Mouse (Mus musculus) embryonic facial prominence, embryonic 10.5 days (tissue): ENCODE results near the gene Tmc8. TPM values are rescaled to one million over a fixed set of nuclear protein-coding genes. Genes with fewer than 3 reads are reported as not detected.
"Not testable (repeated sequence)": the region's sequence is repeated elsewhere in the genome, so short reads cannot be mapped to it uniquely, and the experiment has no call there.

Experiments
- DNase-seq: peaks from one replicate; pipeline ENCODE4 v3.0.0-alpha.2; 2017; ENCODE audit warnings: low spot score
- H3K27ac ChIP-seq: fragments of 300-500 bp; sonication (generic); replicated peaks from 2 replicates; pipeline ENCODE4 v1.5.1; 2016; ENCODE audit warnings: mild to moderate bottlenecking
- H3K27me3 ChIP-seq: fragments of 300-500 bp; sonication (generic); replicated peaks from 2 replicates; pipeline ENCODE4 v1.6.1; 2016; ENCODE audit warnings: low read depth, mild to moderate bottlenecking; ENCODE audit not compliant: poor library complexity, severe bottlenecking
- H3K36me3 ChIP-seq: fragments of 300-500 bp; sonication (generic); replicated peaks from 2 replicates; pipeline ENCODE4 v1.6.1; 2016; ENCODE audit warnings: mild to moderate bottlenecking, moderate library complexity
- H3K4me1 ChIP-seq: fragments of 300-500 bp; sonication (generic); 2 replicates; pipeline ENCODE4 v1.6.1; 2016
- H3K4me3 ChIP-seq: fragments of 300-500 bp; sonication (generic); 2 replicates; pipeline ENCODE4 v1.5.1; 2016; ENCODE audit warnings: mild to moderate bottlenecking, moderate library complexity
- H3K9me3 ChIP-seq: fragments of 300-500 bp; sonication (generic); 2 replicates; pipeline ENCODE4 v1.6.1; 2016; ENCODE audit warnings: mild to moderate bottlenecking
- WGBS: fragments of 180-500 bp; shearing (Covaris S2); methylation state at CpG from one replicate; pipeline ENCODE4 v1.1.7; 2016; 5-methylcytosine and 5-hydroxymethylcytosine counted together
- polyA plus RNA-seq: library from polyadenylated mRNA; unstranded; fragments of >200 nt; fragmentation: Nextera tagmentation; extraction: Ambion mirVana; gene quantifications from 2 replicates; pipeline ENCODE4 v1.2.1, GENCODE M21; 2016

Gene Tmc8
- polyA plus RNA-seq, 1 experiment from 2014 or later = 1.4 TPM

DNA sequence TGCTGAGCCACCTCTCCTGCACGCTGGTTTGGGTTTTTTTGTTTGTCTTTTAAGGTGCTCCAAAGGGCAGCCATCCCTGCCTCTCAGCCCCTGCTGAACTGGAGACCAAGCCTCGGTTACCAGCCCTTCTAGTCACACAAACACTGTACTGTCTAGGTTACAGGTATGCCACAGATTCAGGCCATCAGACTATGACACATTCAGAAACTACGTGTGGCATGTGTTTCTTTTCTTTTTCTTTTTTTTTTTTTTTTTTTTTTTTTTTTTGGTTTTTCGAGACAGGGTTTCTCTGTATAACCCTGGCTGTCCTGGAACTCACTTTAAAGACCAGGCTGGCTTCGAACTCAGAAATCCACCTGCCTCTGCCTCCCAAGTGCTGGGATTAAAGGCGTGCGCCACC, 6.6 kb downstream of the Tmc8 start:
- not testable (repeated sequence) for H3K36me3 ChIP-seq, DNase-seq, H3K27ac ChIP-seq, H3K9me3 ChIP-seq, H3K4me3 ChIP-seq
- peaks cover 62% of the 10 kb centered on the region for H3K27me3 ChIP-seq
- 78% methylated on average over 7 of the region's 7 CpGs for WGBS
- peaks cover 29% of the 10 kb centered on the region for H3K4me1 ChIP-seq

DNA sequence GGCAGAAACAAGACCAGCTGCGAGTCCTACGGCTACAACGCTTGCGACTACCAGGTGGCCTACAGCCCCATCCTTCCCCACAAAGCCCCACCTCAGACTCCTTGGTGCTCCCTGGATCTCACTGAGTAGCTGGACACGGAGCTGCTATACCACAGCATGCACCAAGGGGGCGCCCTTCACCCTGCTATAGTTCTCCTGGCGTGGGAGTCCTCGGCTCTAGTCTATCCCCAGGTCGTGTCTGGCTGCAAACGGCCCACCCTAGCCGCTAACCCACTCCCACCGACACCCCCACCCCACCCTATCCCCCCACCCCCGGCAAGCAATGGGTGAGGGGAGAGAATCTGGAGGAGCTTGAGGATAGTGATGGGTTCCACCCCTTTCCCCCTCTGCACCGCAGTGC, 8.4 kb downstream of the Tmc8 start:
- H3K4me3 ChIP-seq = peak overlapping the region; percentile 40
- no peaks in the 10 kb centered on the region for H3K36me3 ChIP-seq
- H3K27me3 ChIP-seq = peaks cover 45% of the 10 kb centered on the region
- H3K9me3 ChIP-seq = no peaks in the 10 kb centered on the region
- 6% methylated on average over 14 of the region's 14 CpGs for WGBS
- H3K27ac ChIP-seq = peak overlapping the region; percentile 25; the same call in 1 of the 2 replicates
- DNase-seq = peak; percentile 78
- H3K4me1 ChIP-seq = peaks cover 32% of the 10 kb centered on the region

DNA sequence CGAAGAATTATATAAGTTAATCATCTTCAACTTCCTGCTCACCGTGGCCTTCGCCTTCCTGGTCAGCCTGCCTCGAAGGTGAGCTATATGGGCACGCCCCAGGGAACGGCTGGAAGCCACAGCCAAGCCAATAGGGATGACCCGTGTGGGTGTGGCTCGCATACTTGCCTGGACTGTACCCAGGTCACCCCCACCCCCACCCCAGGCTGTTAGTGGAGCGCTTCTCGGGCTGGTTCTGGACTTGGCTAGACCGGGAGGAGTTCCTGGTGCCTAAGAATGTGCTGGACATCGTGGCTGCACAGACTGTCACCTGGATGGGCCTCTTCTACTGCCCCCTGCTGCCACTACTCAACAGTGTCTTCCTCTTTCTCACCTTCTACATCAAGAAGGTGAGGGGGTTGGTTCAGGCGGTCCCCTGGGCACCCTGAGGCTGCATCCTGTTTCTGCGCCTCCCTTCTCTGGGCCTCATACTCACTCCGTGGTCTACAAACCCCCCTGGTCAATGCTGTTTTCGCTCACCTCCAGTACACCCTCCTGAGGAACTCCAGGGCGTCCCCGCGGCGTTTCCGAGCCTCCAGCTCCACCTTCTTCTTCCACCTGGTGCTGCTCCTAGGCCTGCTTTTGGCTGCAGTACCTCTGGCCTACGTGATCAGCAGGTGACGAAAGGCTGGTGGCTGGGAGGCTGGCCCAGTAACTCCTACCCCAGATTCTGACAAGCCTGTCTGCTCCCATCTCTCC, 9.0 kb downstream of the Tmc8 start:
- Histone ChIP-seq H3K27ac (peak overlapping the region; percentile 25; the same call in 1 of the 2 replicates), H3K9me3 (no peaks in the 10 kb centered on the region), H3K4me1 (peaks cover 32% of the 10 kb centered on the region), H3K36me3 (no peaks in the 10 kb centered on the region), H3K27me3 (peaks cover 39% of the 10 kb centered on the region), H3K4me3 (peak overlapping the region; percentile 40)
- no peak for DNase-seq
- 26% methylated on average over 23 of the region's 23 CpGs for WGBS

DNA sequence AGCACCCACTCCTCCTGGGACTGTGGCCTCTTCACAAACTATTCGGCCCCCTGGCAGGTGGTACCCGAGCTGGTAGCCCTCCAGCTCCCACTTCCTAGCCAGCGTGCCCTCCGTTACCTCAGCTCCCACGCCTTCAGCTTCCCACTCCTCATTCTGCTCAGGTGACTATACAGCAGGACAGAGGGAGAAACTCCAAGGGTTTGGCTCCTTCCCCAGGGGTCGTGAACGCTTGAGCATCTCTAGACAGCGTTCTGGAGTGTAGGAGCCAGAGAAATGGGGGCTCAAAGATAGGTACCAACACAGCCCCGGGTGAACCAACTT, 9.5 kb downstream of the Tmc8 start:
- Histone ChIP-seq H3K4me3 (no peak overlapping the region), H3K27me3 (peaks cover 38% of the 10 kb centered on the region), H3K9me3 (no peaks in the 10 kb centered on the region), H3K4me1 (peaks cover 35% of the 10 kb centered on the region), H3K36me3 (no peaks in the 10 kb centered on the region), H3K27ac (no peak overlapping the region)
- WGBS = 82% methylated on average over 9 of the region's 9 CpGs
- DNase-seq = no peak

DNA sequence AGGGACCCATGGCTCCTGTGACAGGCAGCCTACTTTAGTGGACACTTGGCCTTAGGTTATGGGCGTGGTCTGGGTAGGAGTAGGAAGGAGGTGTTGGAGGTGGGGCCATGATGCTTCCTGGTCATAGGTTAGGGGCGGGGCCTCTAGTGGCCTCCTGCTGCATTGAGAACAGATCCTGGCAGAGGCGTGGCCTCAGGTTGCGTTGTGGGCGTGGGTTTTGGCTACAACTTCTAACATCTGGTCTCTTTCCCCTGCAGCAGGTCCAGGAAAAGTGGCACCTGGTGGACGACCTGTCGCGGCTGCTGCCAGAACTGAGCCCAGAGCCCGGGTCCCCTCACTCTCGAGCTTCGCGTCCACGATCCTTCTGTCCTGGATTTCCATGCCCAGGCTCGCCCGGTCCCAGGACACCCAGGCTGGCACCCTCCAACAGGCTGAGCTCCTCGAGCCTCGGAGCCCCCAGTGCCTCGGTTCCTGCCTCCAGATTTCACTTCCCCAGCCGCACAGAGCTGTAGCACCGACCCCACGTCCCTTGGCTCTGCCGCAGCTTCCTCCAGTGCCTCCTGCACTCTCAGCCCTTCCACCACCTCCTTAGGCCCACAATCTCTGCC, 10.5 kb downstream of the Tmc8 start:
- Histone ChIP-seq H3K4me3 (peak overlapping the region; percentile 46), H3K27me3 (peaks cover 38% of the 10 kb centered on the region), H3K4me1 (peaks cover 40% of the 10 kb centered on the region), H3K36me3 (no peaks in the 10 kb centered on the region), H3K9me3 (no peaks in the 10 kb centered on the region), H3K27ac (peak overlapping the region; percentile 57)
- DNase-seq = peak; percentile 70
- 6% methylated on average over 22 of the region's 22 CpGs for WGBS

DNA sequence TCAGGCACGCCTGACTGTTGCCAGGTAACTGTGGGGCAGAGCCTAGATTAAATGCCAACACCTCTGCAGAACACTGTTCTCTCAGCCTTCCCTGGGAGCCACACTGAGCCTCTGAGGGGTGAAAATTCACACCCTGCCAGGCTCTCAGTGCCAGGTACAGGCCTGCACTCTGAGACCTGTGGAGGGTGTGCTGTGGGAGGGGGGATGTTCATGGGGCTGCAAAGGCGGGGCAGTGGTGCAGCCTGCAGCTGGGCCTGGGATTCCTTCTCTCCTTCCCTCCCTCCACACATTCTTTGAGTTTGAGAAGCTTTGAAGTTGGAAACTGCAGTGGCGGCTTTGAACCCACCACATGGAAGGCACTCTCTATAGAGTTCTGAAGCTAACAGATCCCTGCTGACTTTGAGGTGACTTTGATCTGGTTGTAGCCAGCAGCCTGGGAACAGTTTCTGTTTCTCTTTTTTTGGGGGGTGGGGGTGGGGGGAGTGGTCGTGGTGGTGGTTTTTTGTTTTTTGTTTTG, 12.2 kb downstream of the Tmc8 start:
- H3K36me3 ChIP-seq = no peaks in the 10 kb centered on the region
- no peak for DNase-seq
- no peak overlapping the region for H3K4me3 ChIP-seq
- no peak overlapping the region for H3K27ac ChIP-seq
- 65% methylated on average over 4 of the region's 4 CpGs for WGBS
- no peaks in the 10 kb centered on the region for H3K9me3 ChIP-seq
- peaks cover 46% of the 10 kb centered on the region for H3K27me3 ChIP-seq
- H3K4me1 ChIP-seq = peaks cover 57% of the 10 kb centered on the region

DNA sequence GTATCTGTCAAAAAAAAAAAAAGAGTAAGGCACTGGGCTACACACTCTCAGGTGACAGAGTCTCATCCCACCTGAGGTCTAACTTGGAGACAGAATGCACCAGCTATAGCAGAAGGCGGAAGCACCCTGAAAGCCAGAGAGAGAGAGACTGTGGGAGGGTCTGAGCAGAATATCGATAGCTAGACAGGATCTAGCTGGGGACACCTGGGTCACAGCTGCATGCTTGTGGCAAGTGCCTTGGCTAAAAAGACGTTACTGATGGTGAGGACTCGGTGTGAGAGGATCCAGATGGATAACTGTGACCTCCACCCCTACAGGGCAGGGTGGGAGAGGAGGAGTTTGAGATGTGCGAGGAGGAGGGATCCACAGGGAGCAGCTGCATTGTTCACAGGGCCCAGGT, 15.1 kb downstream of the Tmc8 start:
- peaks cover 22% of the 10 kb centered on the region for H3K27me3 ChIP-seq
- H3K9me3 ChIP-seq = no peaks in the 10 kb centered on the region
- no peak for DNase-seq
- peaks cover 48% of the 10 kb centered on the region for H3K4me1 ChIP-seq
- no peak overlapping the region for H3K4me3 ChIP-seq
- no peaks in the 10 kb centered on the region for H3K36me3 ChIP-seq
- WGBS = 43% methylated on average over 5 of the region's 5 CpGs
- peak overlapping the region; percentile 54; the same call in 1 of the 2 replicates for H3K27ac ChIP-seq

DNA sequence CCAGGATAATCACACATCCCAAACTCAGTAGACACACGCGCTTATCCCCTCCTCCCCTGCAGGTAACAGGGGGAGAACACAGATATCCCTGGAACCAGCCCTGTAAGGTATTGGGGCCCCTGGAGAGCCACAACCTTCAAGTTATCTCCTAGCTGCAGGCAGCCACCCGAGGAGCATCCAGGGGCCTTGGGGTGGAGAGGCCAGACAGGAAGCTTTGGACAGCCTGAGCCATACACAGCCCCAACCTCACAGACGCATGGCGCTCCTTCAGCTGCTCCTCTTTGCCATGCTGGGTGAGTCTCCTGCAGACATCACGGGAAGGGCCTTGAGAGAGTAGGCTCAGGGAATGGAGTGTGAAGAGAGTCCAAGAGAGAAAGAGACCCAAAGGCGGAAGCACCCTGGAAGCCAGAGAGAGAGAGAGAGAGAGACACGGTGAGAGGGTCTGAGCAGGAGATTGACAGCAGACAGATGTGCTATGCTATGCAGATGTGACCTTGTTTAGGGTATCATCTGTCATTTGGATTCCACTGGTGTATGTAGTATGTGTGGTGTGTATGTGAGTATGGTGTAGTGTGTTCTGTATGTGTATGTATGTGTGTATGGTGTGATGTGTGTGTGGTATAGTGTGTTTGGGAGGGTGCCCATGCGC, 15.8 kb downstream of the Tmc8 start, which contains the start of gene 6030468B19Rik:
TSS of gene 6030468B19Rik (plus strand) at position 150 of the 649 bp plus-strand sequence.
- H3K4me1 ChIP-seq = peaks cover 41% of the 10 kb centered on the region
- H3K9me3 ChIP-seq = no peaks in the 10 kb centered on the region
- no peak for DNase-seq
- H3K4me3 ChIP-seq = peak within 1 kb of the TSS; percentile 32; the same call in 1 of the 2 replicates
- H3K27me3 ChIP-seq = peaks cover 15% of the 10 kb centered on the region
- H3K36me3 ChIP-seq = no peaks in the 10 kb centered on the region
- 64% methylated on average over 9 of the region's 9 CpGs for WGBS
- peak within 1 kb of the TSS; percentile 54 for H3K27ac ChIP-seq

DNA sequence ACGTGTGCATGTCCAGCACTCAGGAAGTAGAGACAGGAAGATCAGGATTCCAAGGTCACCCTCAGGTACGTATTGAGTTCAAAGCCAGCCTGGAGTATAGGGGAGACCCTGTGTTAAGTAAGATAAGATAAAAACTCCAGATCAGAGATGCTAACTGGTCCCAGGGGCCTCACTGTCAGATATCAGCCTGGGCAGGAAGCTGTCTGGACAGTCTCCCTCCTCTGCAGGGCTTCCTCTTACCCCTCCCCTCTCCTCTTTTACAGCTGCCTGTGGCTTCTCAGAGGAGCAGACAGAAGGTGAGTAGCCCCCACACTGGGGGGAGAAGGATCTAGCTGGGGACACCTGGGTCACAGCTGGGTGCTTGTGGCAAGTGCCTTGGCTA, 16.3 kb downstream of the Tmc8 start:
- WGBS = 52% methylated on average over 2 of the region's 2 CpGs
- DNase-seq = no peak
- peak overlapping the region; percentile 32; the same call in 1 of the 2 replicates for H3K4me3 ChIP-seq

DNA sequence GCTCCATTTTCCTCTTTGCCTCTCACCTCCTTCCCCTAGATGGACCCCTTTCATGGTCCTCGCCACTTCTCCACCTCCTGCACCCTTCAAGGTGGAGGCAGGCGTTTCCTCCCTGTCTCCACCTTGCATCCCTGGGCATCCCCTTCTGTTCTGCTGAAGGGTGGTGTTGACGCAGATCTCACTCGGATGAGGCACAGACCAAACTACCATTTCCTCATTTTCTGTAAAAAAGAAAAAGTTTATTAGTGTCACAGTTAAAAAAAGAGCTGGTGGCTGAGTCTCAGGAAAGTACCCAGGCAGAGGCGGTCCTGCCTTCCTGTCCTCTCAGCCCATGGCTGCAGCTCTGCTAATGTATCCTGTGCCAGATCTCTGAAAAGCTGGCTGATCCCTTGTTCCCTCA, 17.3 kb downstream of the Tmc8 start:
- peak overlapping the region; percentile 25; the same call in 1 of the 2 replicates for H3K27ac ChIP-seq
- no peaks in the 10 kb centered on the region for H3K36me3 ChIP-seq
- WGBS = 69% methylated on average over 5 of the region's 5 CpGs
- peaks cover 39% of the 10 kb centered on the region for H3K4me1 ChIP-seq
- no peak for DNase-seq
- H3K27me3 ChIP-seq = peaks cover 8% of the 10 kb centered on the region; the same call in 1 of the 2 replicates
- no peaks in the 10 kb centered on the region for H3K9me3 ChIP-seq
- H3K4me3 ChIP-seq = peak overlapping the region; percentile 32; the same call in 1 of the 2 replicates

More for the DNA sequence above, 16.3 kb downstream of the Tmc8 start:
- peaks cover 39% of the 10 kb centered on the region for H3K4me1 ChIP-seq
- H3K27ac ChIP-seq = no peak overlapping the region; the same call in 1 of the 2 replicates
- H3K9me3 ChIP-seq = no peaks in the 10 kb centered on the region
- peaks cover 13% of the 10 kb centered on the region for H3K27me3 ChIP-seq
- no peaks in the 10 kb centered on the region for H3K36me3 ChIP-seq

DNA sequence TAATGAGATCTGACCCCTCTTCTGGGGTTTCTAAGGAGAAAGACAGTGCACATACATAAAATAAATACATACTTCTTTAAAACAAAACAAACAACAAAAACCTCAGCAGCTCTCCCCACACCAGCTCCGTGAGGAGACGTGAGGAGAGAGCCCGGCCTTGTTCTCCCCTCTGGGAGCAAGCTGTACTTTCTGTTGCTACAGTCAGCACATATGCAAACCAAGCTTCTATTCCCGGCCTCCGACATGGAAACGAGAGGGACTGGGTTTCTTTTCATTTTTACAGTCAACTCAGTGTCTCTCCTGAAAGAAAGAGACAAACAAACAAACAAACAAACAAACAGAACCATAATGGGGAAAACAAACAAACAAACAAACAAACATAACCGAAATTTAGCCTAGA, 18.2 kb downstream of the Tmc8 start:
- Histone ChIP-seq H3K27ac (no peak overlapping the region), H3K36me3 (no peaks in the 10 kb centered on the region), H3K9me3 (no peaks in the 10 kb centered on the region), H3K4me3 (no peak overlapping the region), H3K4me1 (peaks cover 34% of the 10 kb centered on the region), H3K27me3 (peaks cover 8% of the 10 kb centered on the region; the same call in 1 of the 2 replicates)
- DNase-seq = no peak
- WGBS = 87% methylated on average over 7 of the region's 7 CpGs

DNA sequence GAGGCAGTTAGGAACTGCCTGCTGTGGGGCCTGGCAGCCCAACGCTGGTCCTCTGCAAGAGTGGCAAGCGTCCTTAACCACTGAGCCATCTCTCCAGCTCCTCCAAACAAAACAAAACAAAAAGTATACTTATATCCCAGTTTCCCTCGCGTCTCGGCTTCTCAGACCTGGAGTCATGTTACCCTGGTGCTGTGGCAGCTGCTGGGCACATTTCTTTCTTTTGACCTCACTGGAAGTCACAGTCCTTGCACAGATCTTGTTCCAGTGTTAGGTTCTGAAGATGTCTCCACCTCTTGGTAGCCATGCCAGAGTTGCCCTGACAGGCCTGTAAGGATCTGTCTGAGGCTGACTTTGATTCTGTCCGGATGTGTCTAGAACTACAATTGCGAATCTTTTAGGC, 19.8 kb downstream of the Tmc8 start:
- Histone ChIP-seq H3K9me3 (no peaks in the 10 kb centered on the region), H3K36me3 (no peaks in the 10 kb centered on the region), H3K27me3 (peaks cover 8% of the 10 kb centered on the region; the same call in 1 of the 2 replicates), H3K4me3 (no peak overlapping the region), H3K27ac (no peak overlapping the region), H3K4me1 (peaks cover 31% of the 10 kb centered on the region)
- 60% methylated on average over 7 of the region's 7 CpGs for WGBS
- DNase-seq = no peak
